ENCODE assay signal across 8 mouse cellular contexts in the genomic region with DNA sequence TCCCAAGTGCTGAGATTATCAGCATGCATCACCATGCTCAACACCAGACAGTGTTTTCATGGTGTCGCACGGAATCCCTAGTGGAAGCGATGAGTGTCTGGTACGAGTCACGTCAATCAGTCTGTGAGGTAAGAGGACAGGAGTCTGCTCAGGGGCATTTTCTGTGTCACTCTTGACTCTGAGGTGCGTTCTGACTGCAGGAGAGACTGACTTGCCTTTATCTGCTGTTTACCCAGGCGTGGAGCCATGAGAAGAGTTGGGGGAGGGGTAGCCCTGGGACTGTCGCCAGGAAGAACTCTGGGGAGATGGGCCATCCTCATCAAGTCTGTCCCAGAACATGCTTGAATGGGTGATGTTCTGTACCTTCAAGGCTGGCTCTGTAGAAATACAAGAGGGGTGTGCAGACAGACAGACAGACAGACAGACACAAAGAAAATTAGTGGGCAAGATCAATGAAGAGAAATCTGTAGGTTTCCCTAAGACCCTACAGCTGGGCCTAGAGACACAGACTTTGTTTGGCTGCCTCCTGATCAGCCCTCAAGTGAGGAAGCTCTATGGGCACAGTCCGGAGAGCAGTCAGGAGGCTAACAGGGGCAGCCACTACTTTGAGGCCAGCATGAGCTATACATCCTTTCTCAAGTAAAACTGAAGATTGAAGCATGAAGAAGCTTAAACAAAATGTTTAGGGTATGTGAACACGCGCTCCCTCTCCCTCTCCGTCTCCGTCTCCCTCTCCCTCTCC.
DNase-seq lines count a peak whose midpoint lies in the region; ATAC-seq lines count a peak whose summit lies in the region.

No protein-coding gene starts in this region.

- H3K4me1 ChIP-seq in midbrain, embryonic 10.5 days: peaks cover 30% of the 10 kb centered on the region
- peaks cover 9% of the 10 kb centered on the region for H3K4me1 ChIP-seq in midbrain, embryonic 16.5 days (ENCODE audit: control insufficient read depth, insufficient read depth, low read length)
- H3K4me1 ChIP-seq in neural tube, embryonic 15.5 days: peaks cover 11% of the 10 kb centered on the region

- 66% methylated on average over 13 of the region's 13 CpGs for WGBS in midbrain, embryonic 10.5 days
- 47% methylated on average over 13 of the region's 13 CpGs for WGBS in midbrain, embryonic 16.5 days
- WGBS in neural tube, embryonic 15.5 days: 56% methylated on average over 13 of the region's 13 CpGs

- H3K4me3 ChIP-seq in midbrain, embryonic 10.5 days: no peak overlapping the region
- H3K4me3 ChIP-seq in midbrain, embryonic 16.5 days (ENCODE audit: low read depth, low read length): no peak overlapping the region
- H3K4me3 ChIP-seq in neural tube, embryonic 15.5 days (replicated peaks): no peak overlapping the region

- DNase-seq in cerebellum, postnatal 10 days: peak; percentile 70 to 73
- DNase-seq in cerebellum, postnatal 36 days: no peak
- DNase-seq in midbrain, embryonic 10.5 days (ENCODE audit: low spot score): no peak
- DNase-seq in kidney, postnatal 10 days: peak; percentile 53
- no peak for DNase-seq in urinary bladder, postnatal 25 days (ENCODE audit: low spot score)
- no peak for DNase-seq in embryo, embryonic 11 days

- no peaks in the 10 kb centered on the region for H3K9me3 ChIP-seq in midbrain, embryonic 10.5 days (replicated peaks)
- no peaks in the 10 kb centered on the region for H3K9me3 ChIP-seq in midbrain, embryonic 16.5 days (replicated peaks; ENCODE audit: control insufficient read depth, low read length, poor library complexity, severe bottlenecking)
- no peaks in the 10 kb centered on the region for H3K9me3 ChIP-seq in neural tube, embryonic 15.5 days (replicated peaks)

- no peak for ATAC-seq in midbrain, embryonic 16.5 days
- ATAC-seq in neural tube, embryonic 15.5 days (ENCODE audit: low FRiP score): 0 out of 2 replicates have a peak, but pooled peaks have one; percentile 33

- peak overlapping the region; percentile 70 for H3K27ac ChIP-seq in midbrain, embryonic 10.5 days (replicated peaks)
- no peak overlapping the region for H3K27ac ChIP-seq in midbrain, embryonic 16.5 days (ENCODE audit: low read length)
- H3K27ac ChIP-seq in neural tube, embryonic 15.5 days (replicated peaks): 0 out of 2 replicates have a peak overlapping the region, but pooled peaks have one; percentile 37

- 0 out of 2 replicates have a peak, but pooled peaks cover 5% of the 10 kb centered on the region for H3K36me3 ChIP-seq in midbrain, embryonic 10.5 days
- H3K36me3 ChIP-seq in midbrain, embryonic 16.5 days (ENCODE audit: control insufficient read depth, insufficient read depth, low read length): no peaks in the 10 kb centered on the region
- no peaks in the 10 kb centered on the region for H3K36me3 ChIP-seq in neural tube, embryonic 15.5 days

- no peak overlapping the region for H3K9ac ChIP-seq in midbrain, embryonic 16.5 days (ENCODE audit: low read depth, low read length)
- H3K9ac ChIP-seq in neural tube, embryonic 15.5 days (replicated peaks): no peak overlapping the region

- no peak overlapping the region for H3K4me2 ChIP-seq in midbrain, embryonic 16.5 days (ENCODE audit: low read length)
- H3K4me2 ChIP-seq in neural tube, embryonic 15.5 days: no peak overlapping the region

- no peaks in the 10 kb centered on the region for H3K27me3 ChIP-seq in midbrain, embryonic 10.5 days (ENCODE audit: low read depth, poor library complexity, severe bottlenecking)
- H3K27me3 ChIP-seq in midbrain, embryonic 16.5 days (ENCODE audit: control insufficient read depth, insufficient read depth, low read depth, low read length): no peaks in the 10 kb centered on the region
- no peaks in the 10 kb centered on the region for H3K27me3 ChIP-seq in neural tube, embryonic 15.5 days (replicated peaks)

Comparison
In these comparisons a context has a peak if more than half of its experiments do, and no peak if none do; other contexts are left out.
1. DNase-seq: peak in cerebellum, postnatal 10 days (2 of 2) and kidney, postnatal 10 days (single experiment); none in cerebellum, postnatal 36 days (0 of 2), midbrain, embryonic 10.5 days (single experiment), urinary bladder, postnatal 25 days (single experiment) and embryo, embryonic 11 days (single experiment).